Mouse (Mus musculus) G1E-ER4 (cell line): Measurements from ENCODE around the gene Ugt2a3. TPM values are rescaled to one million over a fixed set of nuclear protein-coding genes. Genes with fewer than 3 reads are reported as not detected.

Source experiments
- GATA1 ChIP-seq: IDR thresholded peaks from one replicate; pipeline ENCODE4 v1.8.0; 2012; ENCODE audit warnings: low read length, inconsistent platforms
- polyA plus RNA-seq: library from polyadenylated mRNA; stranded (reverse); fragments of >175 nt; gene quantifications from 2 replicates; pipeline ENCODE4 v1.2.3, GENCODE M21; 2012

Ugt2a3 gene
- polyA plus RNA-seq, result not detected in 2 replicates

GRCm38 (mm10) chr5:87336961-87337697, at the start of gene Ugt2a3:
TSS of gene Ugt2a3 (minus strand) at chr5:87337195.
- TF ChIP-seq GATA1, result no peak

DNA sequence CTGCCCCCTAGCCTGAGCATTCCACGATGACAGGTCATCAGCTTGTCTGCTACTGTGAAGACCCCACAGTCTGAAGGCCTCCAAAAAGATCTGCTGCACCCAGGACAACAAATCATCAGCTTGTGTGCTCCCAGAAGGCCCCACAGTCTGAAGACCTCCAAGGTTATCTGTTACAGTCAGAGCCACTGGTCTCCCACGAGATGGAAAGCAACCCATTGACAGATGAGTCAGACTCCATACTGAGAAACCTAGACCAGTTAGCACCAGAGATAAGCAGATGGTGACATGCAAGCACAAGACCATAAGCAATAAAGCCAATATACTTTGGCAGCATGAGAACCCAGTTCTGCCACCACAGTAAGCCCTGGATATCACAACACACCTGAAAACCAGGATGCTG, 43.2 kb upstream of the Ugt2a3 start:
- TF ChIP-seq GATA1, result no peak

- no peak for TF ChIP-seq GATA1
Measured at GRCm38 (mm10) chr5:87379825-87380224, 42.8 kb upstream of the Ugt2a3 start.

DNA sequence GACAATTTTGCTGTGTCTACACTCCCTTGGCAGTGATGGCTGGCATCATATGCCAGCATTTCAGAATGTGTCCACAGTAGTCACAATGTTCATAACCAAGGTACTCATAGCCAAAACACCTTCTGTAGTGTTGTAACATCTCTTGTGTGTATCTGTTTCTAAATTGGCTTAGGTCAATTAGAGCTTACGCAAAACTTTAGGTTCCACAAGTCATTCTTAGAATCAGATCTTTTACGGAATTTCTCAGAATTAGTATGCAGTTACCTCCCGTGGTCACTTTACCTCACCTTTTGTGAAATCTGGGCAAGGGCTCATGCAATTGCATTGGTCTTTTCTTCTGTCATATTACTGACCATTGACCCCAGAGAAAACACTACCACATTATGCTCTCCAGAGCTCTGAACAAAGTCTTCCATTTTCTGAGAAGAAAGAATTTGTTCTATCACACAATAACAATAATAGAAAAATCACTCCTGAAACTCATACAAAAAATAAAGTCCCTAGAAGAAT, 38.9 kb upstream of the Ugt2a3 start:
- TF ChIP-seq GATA1, result no peak

- TF ChIP-seq GATA1, result no peak
Measured at GRCm38 (mm10) chr5:87373502-87373863, 36.5 kb upstream of the Ugt2a3 start.

DNA sequence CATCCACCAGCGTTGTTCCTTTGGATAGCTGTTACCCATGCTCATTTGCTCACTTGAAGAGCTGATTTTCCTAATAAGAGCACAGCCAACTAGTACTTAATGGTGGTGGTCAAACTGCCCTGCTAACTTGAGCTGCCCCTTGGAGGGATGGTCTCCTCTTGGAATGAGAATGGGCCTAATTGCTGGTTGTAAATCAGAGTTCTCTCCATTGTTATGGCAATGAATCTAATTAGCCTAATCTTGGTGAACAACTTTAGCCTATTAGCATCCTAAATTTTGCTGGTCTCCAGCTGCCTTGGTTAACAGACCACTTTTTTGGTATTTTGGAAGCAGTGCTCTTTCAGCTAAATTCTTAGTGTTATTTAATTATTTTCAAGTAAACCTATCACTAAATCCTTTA, 13.4 kb upstream of the Ugt2a3 start:
- TF ChIP-seq GATA1, result no peak

GRCm38 (mm10) chr5:87340461-87340860, 3.5 kb upstream of the Ugt2a3 start:
- TF ChIP-seq GATA1, result no peak

DNA sequence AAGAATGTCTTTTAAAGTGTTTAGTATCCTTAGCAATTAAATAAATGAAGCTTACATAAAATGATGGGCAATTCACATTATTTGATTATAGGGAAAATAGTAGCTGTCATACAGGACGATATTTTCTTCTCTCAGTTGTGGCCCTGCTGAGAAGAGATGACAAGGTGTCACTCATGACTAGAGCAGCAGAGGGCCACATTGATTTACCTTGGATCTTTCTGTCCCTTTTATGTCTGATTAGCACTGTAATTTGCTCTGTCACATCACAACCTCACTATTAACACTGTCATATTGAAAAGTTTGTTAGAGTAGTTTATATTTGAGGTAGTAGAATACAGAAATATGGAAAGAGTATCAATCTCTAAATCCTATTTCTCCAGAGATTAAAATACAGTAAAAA, 1.8 kb downstream of the Ugt2a3 start:
- no peak for TF ChIP-seq GATA1

- TF ChIP-seq GATA1, result no peak
Measured at GRCm38 (mm10) chr5:87333584-87333983, 3.4 kb downstream of the Ugt2a3 start.

DNA sequence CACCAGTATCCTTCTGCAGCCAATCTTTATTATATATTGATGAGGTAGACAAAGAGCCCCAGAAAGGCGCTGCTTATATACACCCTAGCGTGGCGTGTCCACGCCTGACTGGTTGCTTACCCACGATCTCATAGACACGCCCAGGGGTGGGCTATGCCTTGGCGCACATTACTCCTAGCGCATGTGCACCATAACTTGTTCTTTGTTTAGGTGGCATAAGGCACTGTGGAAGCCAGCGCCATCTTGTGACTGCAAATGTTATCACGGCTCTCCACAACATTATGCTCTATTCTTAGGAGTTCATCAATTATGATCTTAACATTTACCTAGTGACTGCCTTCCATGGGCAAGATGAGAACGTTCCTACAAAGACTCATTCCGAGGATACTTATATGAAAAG, 25.6 kb downstream of the Ugt2a3 start:
- TF ChIP-seq GATA1, result no peak

- no peak for TF ChIP-seq GATA1
Measured at GRCm38 (mm10) chr5:87275581-87275980, 61.4 kb downstream of the Ugt2a3 start.

Other genes with a start within 250 kb of the Ugt2a3 start
- not detected in 2 replicates for gene Ugt2b36, start 244.6 kb downstream of the Ugt2a3 start, polyA plus RNA-seq
- gene Ugt2b5, start 196.9 kb downstream of the Ugt2a3 start, polyA plus RNA-seq, result not detected in 2 replicates
- gene Ugt2b37, start 82.4 kb downstream of the Ugt2a3 start, polyA plus RNA-seq, result not detected in 2 replicates
- gene Ugt2b38, start 87.0 kb upstream of the Ugt2a3 start, polyA plus RNA-seq, result not detected in 2 replicates
- gene Ugt2a2, start 145.1 kb upstream of the Ugt2a3 start, polyA plus RNA-seq, result not detected in 2 replicates
- not detected in 2 replicates for gene Gm43638, start 149.6 kb upstream of the Ugt2a3 start, polyA plus RNA-seq
- gene Ugt2a1, start 153.7 kb upstream of the Ugt2a3 start, polyA plus RNA-seq, result not detected in 2 replicates
- not detected in 2 replicates for gene Sult1b1, start 201.0 kb upstream of the Ugt2a3 start, polyA plus RNA-seq
- not detected in 2 replicates for gene Sult1d1, start 231.8 kb upstream of the Ugt2a3 start, polyA plus RNA-seq